Mouse (Mus musculus) stomach, postnatal 0 days (tissue): ENCODE measurements at regions not wholly inside any gene's neighbourhood (a gene's known extent, or its start where the extent isn't known, plus 50 kb on each side); places are given as distances from the start of the nearest gene placed in this dataset.

ENCODE experiments used
- ATAC-seq: fragments of 200-750 bp; cut with Nextera tagmentation; 2 replicates; pipeline ENCODE4 v1.8.0; 2017; ENCODE audit not compliant: low FRiP score, low TSS enrichment
- DNase-seq: peaks from one replicate; pipeline ENCODE4 v3.0.0-alpha.2; 2016; ENCODE audit warnings: low spot score
- H3K27ac ChIP-seq: fragments of 300-500 bp; sonication (generic); replicated peaks from 2 replicates; pipeline ENCODE4 v1.5.1; 2014; ENCODE audit warnings: mild to moderate bottlenecking, control low read depth
- H3K27me3 ChIP-seq: fragments of 300-500 bp; sonication (generic); 2 replicates; pipeline ENCODE4 v1.6.1; 2014; ENCODE audit warnings: low read length; ENCODE audit not compliant: control insufficient read depth, insufficient read depth
- H3K36me3 ChIP-seq: fragments of 300-500 bp; sonication (generic); 2 replicates; pipeline ENCODE4 v1.6.1; 2014; ENCODE audit warnings: low read length, mixed read lengths; ENCODE audit not compliant: control insufficient read depth, insufficient read depth
- H3K4me1 ChIP-seq: fragments of 300-500 bp; sonication (generic); replicated peaks from 2 replicates; pipeline ENCODE4 v1.6.1; 2014; ENCODE audit warnings: antibody characterized with exemption; ENCODE audit not compliant: control insufficient read depth, insufficient read depth
- H3K4me2 ChIP-seq: fragments of 300-500 bp; sonication (generic); replicated peaks from 2 replicates; pipeline ENCODE4 v1.6.1; 2014; ENCODE audit warnings: low read depth, mild to moderate bottlenecking, control low read depth, moderate library complexity
- H3K4me3 ChIP-seq: fragments of 300-500 bp; sonication (generic); 2 replicates; pipeline ENCODE4 v1.5.1; 2014; ENCODE audit warnings: low read depth, low read length, control low read depth
- H3K9ac ChIP-seq: fragments of 300-500 bp; sonication (generic); 2 replicates; pipeline ENCODE4 v1.6.1; 2014; ENCODE audit warnings: mild to moderate bottlenecking, low read length, control low read depth, mixed read lengths
- H3K9me3 ChIP-seq: fragments of 300-500 bp; sonication (generic); 2 replicates; pipeline ENCODE4 v1.6.1; 2016; ENCODE audit warnings: low read length; ENCODE audit not compliant: control insufficient read depth
- CTCF ChIP-seq: IDR thresholded peaks from 2 replicates; pipeline ENCODE4 v1.5.1; 2016; ENCODE audit warnings: antibody characterized with exemption, low read depth, mild to moderate bottlenecking, moderate library complexity
- EP300 ChIP-seq: optimal IDR thresholded peaks from 2 replicates; pipeline ENCODE3; 2016; ENCODE audit warnings: antibody characterized with exemption
- WGBS: fragments of 180-500 bp; shearing (Covaris S2); extraction: QIAGEN DNeasy Blood & Tissue Kit; methylation state at CpG from one replicate; pipeline ENCODE4 v1.1.7; 2014; 5-methylcytosine and 5-hydroxymethylcytosine counted together

DNA sequence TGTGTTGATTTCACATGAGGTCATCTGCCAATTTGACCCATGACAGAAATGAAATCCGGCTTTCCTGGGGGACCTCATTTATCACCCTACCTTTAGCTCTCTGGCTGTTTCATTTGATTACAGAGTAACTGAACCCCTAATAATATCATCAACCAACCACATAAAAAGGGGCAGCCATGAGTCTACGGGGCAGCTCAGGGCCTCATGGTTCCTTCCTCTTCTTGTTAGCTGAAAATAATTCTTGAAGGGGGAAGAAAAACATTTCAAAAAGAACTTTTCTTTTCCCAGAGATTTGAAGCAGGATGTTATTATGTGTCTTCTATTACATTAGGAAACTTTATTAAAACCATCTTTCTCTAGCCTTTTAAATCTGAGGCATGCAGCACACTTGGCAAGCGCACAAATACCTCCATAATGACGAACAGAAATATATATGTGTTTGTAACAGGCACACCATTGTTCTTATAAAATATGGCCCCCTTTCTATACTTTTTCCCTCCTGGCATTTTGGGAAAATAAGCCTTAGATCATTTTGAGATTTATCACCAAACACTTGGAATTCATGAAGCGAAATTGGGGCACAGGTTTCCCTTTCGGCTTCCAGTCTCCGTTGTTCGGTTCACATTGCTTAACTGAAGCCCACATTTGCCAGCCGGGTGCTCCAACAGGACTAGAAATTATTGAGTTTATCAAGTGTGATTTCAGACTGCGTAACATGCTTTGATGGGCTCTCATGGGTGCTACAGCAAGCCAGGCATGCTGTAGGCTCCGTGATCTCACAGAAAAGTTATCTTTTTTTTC is 90.7 kb upstream of the Irs2 start:
- no peak overlapping the region for H3K4me3 ChIP-seq
- no peak overlapping the region for H3K9ac ChIP-seq
- H3K27ac ChIP-seq, result no peak overlapping the region
- H3K9me3 ChIP-seq, result no peaks in the 10 kb centered on the region
- no peak for DNase-seq
- no peaks in the 10 kb centered on the region for H3K4me1 ChIP-seq
- ATAC-seq, result no peak
- WGBS, result 72% methylated on average over 11 of the region's 11 CpGs
- TF ChIP-seq EP300, result no peak
- no peaks in the 10 kb centered on the region for H3K27me3 ChIP-seq
- H3K4me2 ChIP-seq, result no peak overlapping the region
- no peaks in the 10 kb centered on the region for H3K36me3 ChIP-seq

DNA sequence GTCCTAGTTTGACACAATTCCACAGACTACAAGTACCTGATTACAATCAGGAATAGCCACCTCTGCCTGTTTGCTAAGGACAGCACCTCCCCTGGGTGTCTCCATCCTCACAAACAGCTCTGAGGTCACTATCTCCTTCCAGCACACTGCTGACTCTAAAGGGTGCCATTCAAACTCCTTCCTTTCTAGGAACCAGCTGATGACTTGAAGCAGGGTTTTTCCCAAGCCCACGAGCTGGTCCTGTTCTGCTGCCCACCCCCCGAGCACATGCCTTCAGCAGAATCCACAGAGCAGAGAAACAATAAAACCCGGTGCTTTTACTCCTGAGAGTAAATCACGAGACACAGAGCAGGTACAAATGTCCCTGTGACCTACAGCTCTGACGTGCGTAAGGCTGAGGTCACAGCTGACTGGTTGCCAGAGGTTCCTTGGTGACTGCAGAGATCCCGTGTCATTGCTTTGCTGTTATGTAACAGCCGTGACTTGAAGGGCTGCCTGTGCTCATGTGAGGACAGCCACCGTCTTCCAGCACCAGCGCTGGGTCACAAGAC is 90.0 kb upstream of the Irs2 start:
- Histone ChIP-seq H3K4me3 (no peak overlapping the region), H3K4me1 (no peaks in the 10 kb centered on the region), H3K4me2 (no peak overlapping the region), H3K36me3 (no peaks in the 10 kb centered on the region), H3K27ac (no peak overlapping the region), H3K27me3 (no peaks in the 10 kb centered on the region), H3K9me3 (no peaks in the 10 kb centered on the region), H3K9ac (no peak overlapping the region)
- WGBS, result 51% methylated on average over 10 of the region's 10 CpGs
- no peak for DNase-seq
- no peak; the same call in 1 of the 2 replicates for ATAC-seq
- no peak for TF ChIP-seq CTCF
- TF ChIP-seq EP300, result no peak

DNA sequence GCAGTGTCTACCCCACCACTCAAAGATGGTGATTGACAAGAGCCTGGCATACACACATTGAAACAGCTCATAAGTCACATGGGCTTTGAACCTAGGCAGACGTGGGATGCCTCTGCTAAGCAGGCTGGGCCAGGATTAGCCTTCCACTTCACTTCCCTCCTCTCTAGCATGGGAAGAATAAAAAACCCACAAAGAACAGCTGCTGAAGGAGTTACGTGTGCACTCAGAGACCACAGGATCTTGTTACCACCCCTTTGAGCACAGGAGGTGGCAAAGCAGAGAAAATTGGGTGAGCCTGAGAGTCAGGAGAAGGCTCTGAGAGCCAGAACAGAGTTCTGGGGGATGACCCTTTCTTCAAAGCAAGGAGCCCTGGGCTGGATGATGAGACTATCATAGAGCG is 89.6 kb upstream of the Irs2 start:
- Histone ChIP-seq H3K4me3 (no peak overlapping the region), H3K4me2 (no peak overlapping the region), H3K9me3 (no peaks in the 10 kb centered on the region), H3K36me3 (no peaks in the 10 kb centered on the region), H3K4me1 (no peaks in the 10 kb centered on the region), H3K27ac (no peak overlapping the region), H3K9ac (no peak overlapping the region), H3K27me3 (no peaks in the 10 kb centered on the region)
- WGBS, result 83% methylated on average over 3 of the region's 3 CpGs
- no peak for TF ChIP-seq EP300
- TF ChIP-seq CTCF, result no peak
- ATAC-seq (no peak), DNase-seq (no peak)

DNA sequence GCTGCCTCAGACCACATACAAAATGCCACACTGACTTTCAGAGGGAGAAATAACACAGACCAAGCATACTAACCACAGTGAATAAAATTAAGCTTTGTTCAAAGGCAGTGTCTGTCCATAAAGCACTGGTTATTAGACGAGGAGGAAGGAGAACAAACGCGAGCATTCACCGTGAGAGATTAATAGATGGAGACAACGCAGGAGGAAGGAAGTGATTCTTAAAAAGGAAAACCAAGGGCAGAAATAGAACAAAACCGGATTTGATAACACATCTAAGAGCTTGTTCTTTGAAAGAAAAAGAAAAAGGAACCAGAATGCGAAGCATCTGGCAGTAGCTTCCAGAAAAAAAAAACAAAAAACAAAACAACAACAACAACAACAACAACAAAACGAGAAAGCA is 86.3 kb upstream of the Irs2 start:
- Histone ChIP-seq H3K4me2 (no peak overlapping the region), H3K36me3 (no peaks in the 10 kb centered on the region)

DNA sequence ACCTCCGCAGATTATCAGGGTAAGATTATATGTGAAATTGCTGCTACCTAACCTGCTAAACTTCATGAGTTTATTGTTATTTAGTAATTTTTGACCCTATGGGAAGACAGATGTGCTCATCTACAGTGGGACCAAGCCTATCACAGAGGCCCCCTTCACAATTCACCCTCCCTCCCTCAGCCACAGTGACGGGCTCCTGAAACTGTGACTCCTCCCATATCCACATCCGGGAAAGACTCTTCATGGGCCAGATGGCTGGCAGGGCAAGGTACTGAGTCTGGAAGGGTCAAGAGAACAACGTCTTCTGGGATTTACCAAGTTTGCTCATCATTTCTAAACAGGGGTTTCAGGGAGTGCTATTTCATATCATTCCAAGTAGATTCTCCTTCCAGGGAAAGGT is 84.1 kb upstream of the Irs2 start:
- ATAC-seq (no peak), DNase-seq (no peak)
- Histone ChIP-seq H3K9me3 (no peaks in the 10 kb centered on the region), H3K4me3 (no peak overlapping the region), H3K27me3 (no peaks in the 10 kb centered on the region), H3K9ac (no peak overlapping the region), H3K4me2 (no peak overlapping the region), H3K36me3 (no peaks in the 10 kb centered on the region), H3K27ac (no peak overlapping the region), H3K4me1 (no peaks in the 10 kb centered on the region)
- WGBS, result 50% methylated on average over 4 of the region's 4 CpGs
- no peak for TF ChIP-seq CTCF
- no peak for TF ChIP-seq EP300

More for the DNA sequence above, 86.3 kb upstream of the Irs2 start:
- ATAC-seq, result no peak
- Histone ChIP-seq H3K4me1 (no peaks in the 10 kb centered on the region), H3K9me3 (no peaks in the 10 kb centered on the region), H3K27me3 (no peaks in the 10 kb centered on the region), H3K4me3 (no peak overlapping the region), H3K27ac (no peak overlapping the region), H3K9ac (no peak overlapping the region)
- TF ChIP-seq EP300 (no peak), CTCF (no peak)
- no peak for DNase-seq
- 38% methylated on average over 8 of the region's 8 CpGs for WGBS

DNA sequence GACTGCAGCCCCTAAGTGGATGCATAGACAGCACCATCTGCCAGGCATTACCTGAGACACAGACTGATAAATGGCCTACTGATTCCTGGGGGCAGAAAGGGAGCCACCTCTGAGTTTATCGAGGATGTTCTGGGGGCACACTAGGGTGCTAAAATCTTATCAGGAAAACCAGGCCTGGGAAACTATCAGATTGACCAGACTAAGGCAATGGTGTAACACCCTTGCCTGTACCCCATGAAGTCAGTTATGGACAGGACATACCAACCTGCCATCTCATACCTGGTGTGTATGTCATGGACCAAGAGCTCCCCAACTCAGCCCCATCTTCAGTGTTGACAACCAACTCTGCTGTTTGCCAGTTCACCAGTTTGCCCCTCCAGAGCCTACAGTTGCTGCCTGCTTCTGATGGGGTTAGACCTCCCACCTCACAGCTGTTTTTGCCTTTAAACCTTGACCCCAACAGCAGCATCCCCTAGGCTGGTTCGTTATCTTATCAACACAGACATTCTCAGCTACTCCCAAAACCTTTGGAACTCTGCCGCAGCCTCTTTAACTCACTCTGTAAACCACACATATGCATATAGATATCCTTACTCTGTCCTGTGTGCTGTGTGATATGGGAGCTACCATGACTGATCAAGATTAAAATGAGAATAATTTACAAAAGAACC is 83.6 kb upstream of the Irs2 start:
- no peak overlapping the region for H3K27ac ChIP-seq
- no peak for DNase-seq
- H3K4me2 ChIP-seq, result no peak overlapping the region
- H3K36me3 ChIP-seq, result no peaks in the 10 kb centered on the region
- no peak for ATAC-seq
- no peaks in the 10 kb centered on the region for H3K4me1 ChIP-seq
- H3K27me3 ChIP-seq, result no peaks in the 10 kb centered on the region
- TF ChIP-seq EP300 (no peak), CTCF (no peak)
- no peak overlapping the region for H3K4me3 ChIP-seq
- 73% methylated on average over 3 of the region's 3 CpGs for WGBS
- no peaks in the 10 kb centered on the region for H3K9me3 ChIP-seq
- no peak overlapping the region for H3K9ac ChIP-seq
